Mouse (Mus musculus) G1E-ER4 (cell line): ENCODE measurements around the gene Cdc42ep4. TPM values are rescaled to one million over a fixed set of nuclear protein-coding genes. Genes with fewer than 3 reads are reported as not detected.

ENCODE experiments used
- GATA1 ChIP-seq: IDR thresholded peaks from one replicate; pipeline ENCODE4 v1.8.0; 2012; ENCODE audit warnings: low read length, inconsistent platforms
- polyA plus RNA-seq: library from polyadenylated mRNA; stranded (reverse); fragments of >175 nt; gene quantifications from 2 replicates; pipeline ENCODE4 v1.2.3, GENCODE M21; 2012

Gene Cdc42ep4
- polyA plus RNA-seq, 1 experiment, result 28.8 TPM

GRCm38 (mm10) chr11:113725235-113726048 lies 26.2 kb downstream of the Cdc42ep4 start:
- TF ChIP-seq GATA1, result no peak

GRCm38 (mm10) chr11:113722405-113723090 lies 29.1 kb downstream of the Cdc42ep4 start:
- TF ChIP-seq GATA1, result no peak

GRCm38 (mm10) chr11:113717767-113718424 lies 33.8 kb downstream of the Cdc42ep4 start:
- no peak for TF ChIP-seq GATA1

- no peak for TF ChIP-seq GATA1
Measured at GRCm38 (mm10) chr11:113716132-113716531, 35.5 kb downstream of the Cdc42ep4 start.

- no peak for TF ChIP-seq GATA1
Measured at GRCm38 (mm10) chr11:113715078-113715674, 36.5 kb downstream of the Cdc42ep4 start.

DNA sequence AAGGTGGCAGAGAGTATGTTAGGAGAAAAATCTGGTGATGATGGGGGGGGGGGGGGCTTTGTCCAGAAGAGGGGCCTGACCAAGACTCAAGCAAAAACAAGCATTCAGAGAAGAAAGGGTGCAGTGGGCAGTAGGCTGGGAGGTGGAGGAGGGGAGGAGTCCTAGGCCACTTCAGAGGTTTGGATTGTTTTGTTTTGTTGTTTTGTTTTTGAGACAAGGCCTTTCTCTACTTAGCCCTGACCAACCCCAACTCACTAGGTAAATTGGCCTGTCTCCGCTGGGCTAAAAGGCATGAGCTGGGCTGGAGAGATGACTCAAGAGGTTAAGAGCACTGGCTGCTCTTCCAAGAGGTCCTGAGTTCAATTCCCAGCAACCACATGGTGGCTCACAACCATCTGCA lies 40.6 kb downstream of the Cdc42ep4 start:
- TF ChIP-seq GATA1, result no peak

DNA sequence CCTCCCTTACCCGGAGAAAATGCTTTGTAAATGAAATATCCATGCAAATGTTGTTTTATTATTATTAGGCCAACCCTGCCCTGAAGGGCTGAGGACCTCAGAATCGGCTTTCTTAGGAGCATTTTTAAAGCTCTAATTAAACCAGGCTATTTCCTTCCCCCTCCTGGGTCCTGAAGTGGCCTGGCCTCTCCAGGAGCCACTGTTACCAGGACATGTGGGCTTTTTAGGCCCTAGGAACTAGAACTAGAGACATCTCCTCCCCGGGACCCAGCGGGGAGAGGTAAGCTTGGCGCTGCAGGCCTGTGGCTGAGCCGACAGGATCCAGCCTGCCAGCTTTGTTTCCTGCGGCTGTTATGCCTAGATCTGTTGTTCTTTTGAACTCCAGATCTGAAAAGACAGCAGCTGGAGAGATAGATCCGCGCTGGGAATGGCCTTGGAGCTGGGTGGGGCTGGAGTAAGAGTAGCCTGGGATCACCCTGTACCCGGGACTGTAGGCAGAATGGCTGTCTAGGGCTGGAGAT lies 41.4 kb downstream of the Cdc42ep4 start:
- no peak for TF ChIP-seq GATA1

GRCm38 (mm10) chr11:113709731-113710256 lies 41.9 kb downstream of the Cdc42ep4 start, which contains the start of gene Cpsf4l:
Gene Cpsf4l (minus strand): TSS chr11:113710017.
- TF ChIP-seq GATA1, result no peak

DNA sequence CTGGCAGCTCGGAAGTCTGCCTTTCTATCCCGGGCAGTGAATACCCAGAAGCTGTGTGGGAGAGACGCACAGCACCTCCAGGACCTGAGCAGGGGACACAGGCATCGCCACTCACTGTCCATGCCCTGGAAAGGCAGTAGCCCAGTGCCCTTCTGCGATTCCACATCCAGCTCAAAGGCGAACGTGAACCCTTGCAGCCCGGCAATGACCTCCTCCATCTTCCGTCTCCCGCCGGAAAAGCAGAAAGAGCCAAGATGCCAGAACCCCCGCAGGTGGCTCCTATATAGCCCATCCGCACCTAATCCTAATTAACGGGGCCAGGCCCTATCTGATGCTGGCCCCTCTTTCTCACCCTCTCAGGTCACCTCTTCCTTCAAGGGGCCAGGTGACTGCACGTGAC lies 42.4 kb downstream of the Cdc42ep4 start:
- no peak for TF ChIP-seq GATA1

DNA sequence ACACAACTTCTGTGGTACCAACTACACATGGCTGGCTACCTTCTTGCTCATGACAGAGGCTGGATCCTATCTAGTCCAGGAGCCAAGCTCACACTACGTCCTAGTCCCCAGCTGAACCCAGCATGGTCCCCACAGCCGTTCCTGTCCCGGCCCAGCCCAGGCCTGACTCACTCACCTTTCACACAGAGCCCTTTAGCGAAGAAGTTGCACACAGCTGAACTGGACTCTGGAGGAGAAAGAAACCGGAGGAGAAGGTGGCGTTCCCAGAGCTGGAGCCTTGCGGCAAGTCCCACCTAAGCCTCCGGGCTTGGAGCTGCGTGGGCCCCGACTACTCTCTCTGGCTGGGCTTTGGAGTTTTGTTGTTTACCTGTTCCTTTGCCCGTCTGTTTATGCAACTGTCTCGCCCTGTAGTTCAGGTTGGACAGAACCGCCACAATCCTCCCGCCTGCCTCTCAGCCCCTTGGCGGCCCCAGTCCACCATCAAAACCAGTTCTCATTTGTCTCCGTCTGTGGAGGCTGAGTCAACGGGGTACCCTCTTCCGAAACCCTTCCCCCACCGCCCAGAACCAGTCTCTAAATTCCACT lies 43.0 kb downstream of the Cdc42ep4 start:
- TF ChIP-seq GATA1, result no peak

- no peak for TF ChIP-seq GATA1
Measured at GRCm38 (mm10) chr11:113705966-113706652, 45.6 kb downstream of the Cdc42ep4 start.

- no peak for TF ChIP-seq GATA1
Measured at GRCm38 (mm10) chr11:113703758-113704157, 47.9 kb downstream of the Cdc42ep4 start.

- no peak for TF ChIP-seq GATA1
Measured at GRCm38 (mm10) chr11:113699643-113700042, 52.0 kb downstream of the Cdc42ep4 start.

- TF ChIP-seq GATA1, result no peak
Measured at GRCm38 (mm10) chr11:113698013-113698545, 53.6 kb downstream of the Cdc42ep4 start.

DNA sequence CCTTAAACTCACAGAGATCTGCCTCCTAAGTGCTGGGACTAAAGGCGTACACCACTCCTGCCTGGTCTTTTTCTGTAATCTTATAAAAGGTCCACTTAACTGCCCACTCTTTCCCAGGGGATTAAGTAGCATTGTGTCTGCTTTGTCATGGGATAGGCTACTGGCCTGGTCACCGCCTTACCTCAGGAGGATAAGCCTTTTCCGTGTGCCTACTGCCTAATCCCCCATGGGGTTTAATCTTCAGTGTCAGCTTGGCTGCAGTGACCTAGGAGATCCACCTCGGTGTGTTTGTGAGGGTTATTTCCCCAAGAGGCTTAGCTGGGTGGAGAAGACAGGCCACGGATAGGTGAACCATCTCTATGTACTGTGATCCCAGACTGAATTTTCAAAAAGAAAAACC lies 54.1 kb downstream of the Cdc42ep4 start:
- TF ChIP-seq GATA1, result no peak
